Mouse (Mus musculus) cerebellum, adult 11-12 months (tissue): ENCODE data around the gene Olfr459.

Experiments used
- DNase-seq: peaks from one replicate; pipeline ENCODE4 v3.0.0; 2022

The Olfr459 gene

DNA sequence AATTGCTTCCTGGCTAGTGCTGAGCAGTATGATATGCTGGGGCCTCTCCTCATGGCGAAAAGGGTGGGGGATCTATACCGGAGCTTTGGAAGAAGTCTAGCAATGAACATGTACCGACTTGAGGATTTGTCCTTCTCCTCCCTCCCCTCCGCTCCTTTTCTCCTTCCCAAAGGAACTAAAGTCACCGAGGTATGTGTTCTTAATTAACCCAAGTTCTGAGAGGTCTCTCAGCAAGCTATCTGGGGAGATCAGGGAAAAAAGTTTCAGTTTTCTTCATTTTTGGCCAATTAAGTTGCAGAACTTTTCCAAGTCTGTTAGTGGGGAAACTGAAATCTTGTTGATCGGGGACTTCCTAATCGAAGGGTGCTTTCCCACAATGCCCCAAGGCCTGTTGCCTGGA, at the start of gene Olfr459:
TSS of gene Olfr459 (minus strand) at position 101 of the 400 bp plus-strand sequence.
- no peak for DNase-seq

DNA sequence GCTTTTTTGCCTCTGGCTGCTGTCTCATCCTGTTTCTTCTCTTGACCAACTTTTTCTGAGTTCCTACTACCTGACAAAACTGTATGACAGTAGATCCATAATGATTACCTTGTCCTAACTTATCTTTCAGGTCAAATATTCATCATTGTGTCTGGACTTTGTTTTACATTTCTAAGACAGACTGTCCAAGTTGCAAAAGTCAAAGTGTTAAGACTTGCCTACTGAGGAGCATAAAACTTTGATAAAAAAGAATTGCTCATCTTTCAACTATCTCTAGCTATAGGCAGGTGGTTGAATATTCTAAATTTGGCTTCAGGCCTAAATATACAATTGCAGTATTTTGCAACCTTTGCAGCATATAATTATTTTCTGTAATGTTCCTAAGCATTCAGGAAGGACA, 49.1 kb upstream of the Olfr459 start:
- DNase-seq: no peak

DNA sequence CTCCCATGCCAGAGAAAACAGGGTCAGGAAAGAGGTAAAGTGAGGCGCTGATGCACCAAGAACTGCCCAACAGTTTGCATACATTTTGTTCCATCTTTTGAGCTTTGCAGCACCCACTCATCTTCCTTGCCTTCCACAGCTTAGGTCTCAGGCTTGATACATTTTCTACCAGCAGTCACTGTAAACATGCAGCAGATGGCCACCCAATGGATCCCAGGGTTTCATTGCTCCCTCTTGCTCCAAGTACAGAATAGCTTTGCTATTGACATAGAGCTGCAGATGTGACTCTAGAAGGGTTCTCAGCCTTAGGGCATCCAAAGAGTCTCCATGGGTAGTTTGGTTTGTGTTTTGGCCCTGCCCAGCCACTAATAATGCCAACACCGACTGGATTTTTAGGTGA, 11.7 kb upstream of the Olfr459 start:
- DNase-seq: no peak

DNA sequence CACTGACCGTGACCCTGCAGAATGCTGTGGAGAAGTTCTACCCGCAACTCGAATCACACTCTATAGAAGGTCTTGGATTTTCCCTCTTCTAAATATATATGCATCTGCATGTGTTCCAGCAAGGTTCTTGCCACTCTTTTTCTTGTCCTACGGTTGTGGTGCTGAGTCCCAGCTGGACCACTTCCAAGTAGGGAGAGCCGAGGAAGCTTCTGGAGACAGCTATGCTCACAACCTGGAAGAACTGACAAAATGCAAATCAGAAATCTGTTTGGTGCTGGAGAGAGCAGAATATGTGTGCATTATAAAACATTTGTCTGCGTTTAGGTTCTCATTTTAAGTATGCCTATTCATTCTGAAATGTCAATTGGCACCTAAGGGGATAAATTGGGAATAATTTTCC, 744 bp upstream of the Olfr459 start:
- DNase-seq: no peak

DNA sequence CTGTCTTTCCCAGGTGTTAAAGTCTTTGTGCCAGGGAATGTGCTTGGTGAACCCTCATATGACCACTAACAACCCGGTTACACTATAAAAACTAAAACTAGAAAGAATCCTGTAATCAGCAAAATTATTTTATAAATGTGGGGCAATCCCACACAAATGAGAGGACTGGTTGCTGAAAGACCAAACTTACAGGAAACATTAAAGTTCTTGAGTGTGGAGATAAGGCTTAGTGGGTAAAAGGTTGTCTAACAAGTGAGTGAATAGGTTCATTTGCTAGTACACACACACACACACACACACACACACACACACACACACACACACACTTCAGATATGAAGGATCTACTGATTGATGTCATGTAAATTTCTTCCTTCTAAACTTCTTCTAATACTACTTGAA, 5.1 kb downstream of the Olfr459 start:
- DNase-seq: no peak

DNA sequence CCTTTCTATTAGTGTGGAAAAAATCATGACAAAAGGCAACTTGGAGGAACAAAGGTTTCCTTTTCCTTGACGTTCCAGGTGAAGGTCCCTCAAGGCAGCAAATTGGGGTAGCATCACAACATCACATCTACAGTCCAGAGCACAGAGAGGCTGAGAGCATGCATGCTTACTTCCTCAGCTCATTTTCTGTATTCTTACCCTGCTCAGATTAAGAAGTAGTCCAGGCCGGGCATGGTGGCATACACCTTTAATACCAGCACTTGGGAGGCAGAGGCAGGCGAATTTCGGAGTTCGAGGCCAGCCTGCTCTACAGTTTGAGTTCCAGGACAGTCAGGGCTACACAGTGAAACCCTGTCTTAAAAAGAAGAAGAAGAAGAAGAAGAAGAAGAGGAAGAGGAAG, 10.7 kb downstream of the Olfr459 start:
- DNase-seq: no peak

DNA sequence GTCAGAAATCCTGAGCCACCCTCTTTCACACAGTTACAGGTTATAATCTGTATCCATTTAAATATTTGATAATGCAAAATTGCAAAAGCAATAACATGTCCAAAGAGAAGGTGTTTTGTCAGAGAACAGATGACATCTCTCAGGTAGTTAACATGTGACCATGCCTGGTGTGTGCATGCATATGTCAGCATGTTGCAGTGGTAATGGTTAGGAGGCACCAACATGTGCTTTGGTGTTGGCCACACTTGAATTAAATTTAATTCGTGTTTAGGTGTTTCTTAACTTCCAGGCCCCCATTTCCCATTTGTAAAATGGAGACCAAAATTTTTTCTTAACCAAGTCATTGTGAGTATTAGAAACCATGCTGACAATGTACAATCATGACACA, 12.6 kb downstream of the Olfr459 start:
- DNase-seq: no peak

DNA sequence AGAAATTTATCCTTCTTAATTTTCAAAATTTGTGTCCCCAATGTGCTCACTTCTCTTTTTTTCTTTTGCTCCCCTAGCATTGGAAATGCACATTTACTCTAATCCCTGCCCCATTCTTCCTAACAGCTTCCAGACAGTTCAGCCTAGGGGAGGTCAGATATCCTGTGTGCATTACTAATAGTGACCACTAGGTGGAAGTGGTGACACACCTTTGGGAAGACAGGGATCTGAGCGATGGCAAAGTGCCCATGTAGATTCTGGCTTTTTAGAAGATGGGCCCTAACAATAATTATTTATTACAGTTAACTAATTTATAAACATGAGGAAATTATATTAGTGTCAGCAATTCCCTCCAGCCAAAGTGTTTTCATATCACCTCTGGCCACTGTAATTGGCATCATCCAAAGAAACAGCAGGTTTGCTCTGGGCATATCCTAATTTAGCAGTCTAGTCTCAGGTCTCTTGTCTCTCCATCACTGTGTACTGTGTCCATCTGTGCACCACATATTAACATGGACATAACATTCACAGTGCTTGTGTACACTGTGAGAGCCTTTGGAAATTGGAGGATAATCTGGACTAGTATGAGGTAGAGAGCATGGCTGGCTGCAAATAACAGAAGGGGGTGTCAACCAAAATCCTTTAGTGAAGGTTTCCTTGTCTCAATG, 13.1 kb downstream of the Olfr459 start:
- peak; percentile 12 for DNase-seq

DNA sequence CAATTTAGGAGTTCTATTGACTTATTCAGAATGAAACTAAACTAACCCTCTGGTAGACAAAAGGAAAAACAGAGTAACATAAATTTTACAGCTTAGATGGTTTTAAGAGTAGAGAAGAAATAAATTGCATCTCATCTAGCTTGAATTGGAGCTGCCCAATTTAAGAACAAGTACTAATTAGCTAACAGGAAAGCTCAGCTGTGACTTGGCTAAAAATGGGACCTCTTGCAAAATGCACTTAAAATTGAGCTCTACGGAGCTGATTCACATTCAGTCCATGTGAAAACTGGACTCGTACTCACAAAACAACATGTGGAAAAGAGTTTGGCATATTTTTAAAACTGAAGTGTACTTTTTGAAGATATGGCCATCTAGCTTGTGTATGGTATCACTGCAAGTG, 15.4 kb downstream of the Olfr459 start:
- DNase-seq: no peak

DNA sequence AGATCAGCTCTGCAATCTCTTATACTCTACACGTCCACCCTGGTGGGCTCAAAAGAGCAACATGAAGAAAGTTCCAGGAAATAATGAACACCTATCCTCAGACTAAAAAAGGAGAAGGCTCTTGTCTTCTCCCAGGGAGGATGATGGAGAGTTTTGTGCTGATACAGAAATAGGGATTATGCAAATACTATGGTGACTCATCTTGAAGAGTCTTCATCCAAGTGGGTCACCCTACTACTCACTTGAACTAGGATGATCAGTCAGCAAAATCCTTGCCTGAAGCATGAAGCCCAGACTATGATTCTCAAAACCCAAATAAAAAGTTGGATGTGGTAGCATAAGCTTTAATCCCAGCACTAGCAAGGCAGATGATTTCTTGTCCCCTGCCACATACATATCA, 16.6 kb downstream of the Olfr459 start:
- no peak for DNase-seq

DNA sequence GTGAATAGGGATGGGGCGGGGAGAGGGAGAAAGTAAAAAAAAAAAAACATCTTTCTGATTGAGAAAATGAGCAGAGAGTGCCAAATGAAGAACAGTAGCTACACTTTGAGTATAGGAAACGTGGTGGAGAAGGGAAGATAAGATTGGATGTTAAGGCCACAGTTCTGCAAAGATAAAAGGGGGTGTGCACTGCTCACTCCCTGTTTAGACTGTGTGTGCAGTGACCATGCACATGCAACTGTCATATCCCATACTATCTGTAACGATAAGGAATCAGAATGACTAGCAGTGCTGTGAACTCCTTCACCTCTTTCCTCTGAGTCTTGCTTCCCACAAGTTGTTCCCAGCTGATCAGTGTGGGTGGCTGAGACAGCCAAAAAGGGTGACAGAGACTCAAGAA, 17.8 kb downstream of the Olfr459 start:
- no peak for DNase-seq

DNA sequence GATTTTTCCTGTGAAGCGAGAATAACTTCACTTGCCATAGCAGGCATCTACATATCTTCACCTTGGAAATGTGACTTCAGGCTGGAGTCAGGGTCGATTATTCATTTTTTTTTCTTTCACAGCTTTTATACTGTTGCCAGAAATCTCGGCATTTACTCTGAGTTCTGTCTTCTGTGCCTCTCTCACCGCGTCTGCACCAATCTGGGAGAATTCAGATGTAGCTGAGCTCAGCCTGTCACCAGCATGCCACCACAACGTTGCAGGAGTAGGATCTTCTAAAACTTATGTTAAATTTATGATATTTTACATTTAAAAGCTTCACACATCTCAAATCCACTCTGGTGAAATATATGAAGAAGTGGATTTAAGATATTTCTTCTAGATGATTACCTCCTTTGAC, 20.4 kb downstream of the Olfr459 start:
- no peak for DNase-seq

DNA sequence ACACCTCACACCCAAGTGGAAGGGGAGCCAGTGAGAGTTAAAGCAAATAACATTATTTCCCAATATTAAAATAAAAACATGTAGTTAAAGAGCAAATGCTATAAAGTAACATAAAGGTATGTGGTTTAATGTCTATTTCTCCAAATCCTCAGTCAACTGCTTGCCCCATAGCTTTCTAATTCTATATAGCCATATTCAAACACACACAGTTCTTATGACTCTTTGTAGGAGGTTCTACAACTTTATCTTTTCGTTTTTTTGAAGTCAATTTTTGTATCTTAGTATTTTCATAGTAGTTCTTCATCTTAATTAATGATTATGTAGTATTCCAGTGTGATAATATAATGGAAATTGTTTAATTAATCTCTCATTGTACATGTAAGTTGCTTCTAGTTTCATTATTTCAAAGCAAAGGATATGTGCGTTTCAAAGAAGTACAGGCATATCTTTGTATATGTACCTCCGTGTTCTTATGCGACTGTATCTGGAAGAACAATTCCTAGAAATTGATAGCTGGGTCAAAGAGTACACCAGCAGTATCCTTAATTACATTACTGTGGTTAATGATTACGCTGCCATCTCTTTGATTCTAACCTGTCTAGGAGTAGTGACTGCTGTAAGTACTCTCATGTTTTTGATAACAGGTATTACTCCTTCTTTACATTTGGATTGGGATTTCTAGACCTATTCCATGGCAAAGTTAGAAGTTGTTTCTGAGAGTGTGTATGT, 30.1 kb downstream of the Olfr459 start:
- DNase-seq: no peak

DNA sequence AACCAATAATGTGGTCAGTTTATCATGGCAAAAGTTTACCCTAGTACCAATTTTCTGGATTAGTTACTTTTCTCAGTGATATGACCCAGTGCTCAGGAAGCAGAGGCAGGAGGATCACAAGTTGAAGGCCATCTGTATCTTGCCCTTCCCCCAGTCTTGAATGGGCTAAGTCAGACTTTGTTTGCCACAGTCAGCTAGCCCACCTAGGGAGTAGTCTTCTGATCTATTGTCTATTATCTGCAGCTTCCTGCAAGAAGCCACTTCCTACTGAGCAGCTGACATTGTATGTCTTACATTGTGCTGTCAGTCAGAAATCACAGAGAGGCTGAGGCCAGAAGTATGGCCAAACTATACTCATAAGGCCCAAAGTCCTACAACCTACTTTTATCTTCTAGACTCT, 33.9 kb downstream of the Olfr459 start:
- DNase-seq: no peak

DNA sequence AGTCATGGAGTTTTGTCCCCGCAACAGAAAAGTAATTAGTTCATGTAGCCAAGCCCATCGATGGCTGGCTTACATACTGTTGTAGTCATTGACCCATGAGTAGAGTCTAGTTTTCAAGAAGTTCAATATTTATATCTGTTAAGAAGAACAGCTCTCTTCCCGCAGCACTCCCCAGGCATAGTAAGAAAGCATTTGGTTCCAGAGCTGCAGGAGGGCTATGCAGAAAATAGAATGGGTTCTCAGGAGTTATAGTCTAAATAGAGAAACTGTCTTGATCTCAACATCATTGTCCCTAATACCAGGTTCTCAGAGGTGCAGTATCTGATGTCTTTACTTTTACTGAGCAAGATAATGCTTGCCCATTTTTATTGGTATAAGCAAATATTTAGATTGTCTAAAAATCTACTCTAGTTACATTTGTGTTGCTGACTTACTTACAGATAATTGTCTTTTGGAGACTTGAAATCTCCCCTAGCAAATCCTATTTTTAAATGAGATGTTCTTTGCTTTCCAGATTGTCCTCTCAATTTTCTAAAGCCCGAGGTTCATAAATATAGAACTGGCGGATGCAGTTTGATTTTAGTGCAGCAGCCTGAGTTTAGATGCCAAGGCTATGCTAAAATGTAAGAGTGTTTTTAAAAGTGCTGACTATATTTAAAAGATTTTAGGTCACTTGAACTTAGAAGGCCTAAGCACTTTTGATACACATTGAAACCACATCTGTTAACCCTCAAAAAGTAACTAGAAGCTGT, 40.1 kb downstream of the Olfr459 start:
- no peak for DNase-seq

DNA sequence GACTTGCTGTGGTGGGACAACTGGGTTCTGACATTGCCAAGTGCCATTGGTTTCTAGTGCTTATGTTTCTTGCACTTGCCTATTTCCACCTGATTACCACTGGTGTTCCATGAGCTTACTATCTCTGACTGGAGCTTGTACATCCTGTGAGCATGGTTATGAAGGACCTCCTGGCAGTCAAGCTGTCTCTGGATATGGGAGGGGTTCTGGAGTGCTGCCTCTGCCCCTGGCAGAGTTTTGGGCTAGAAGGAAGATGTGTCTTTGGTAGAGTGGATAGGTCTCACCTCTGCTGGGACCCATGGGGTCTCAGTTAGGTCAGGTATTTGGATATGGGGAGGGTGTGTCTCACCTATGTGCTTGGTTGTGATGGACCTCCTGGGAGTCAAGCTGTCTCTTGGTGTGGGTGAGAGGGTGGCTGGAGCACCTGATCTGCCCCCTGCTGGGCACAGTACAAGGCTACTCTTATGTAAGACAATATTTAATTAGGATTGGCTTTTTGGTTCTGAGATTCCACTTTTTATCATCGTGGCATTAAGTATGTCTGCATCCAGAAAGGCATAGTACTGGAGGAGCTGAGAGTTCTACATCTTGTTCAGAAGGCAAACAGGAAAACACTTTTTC, 46.9 kb downstream of the Olfr459 start:
- no peak for DNase-seq

DNA sequence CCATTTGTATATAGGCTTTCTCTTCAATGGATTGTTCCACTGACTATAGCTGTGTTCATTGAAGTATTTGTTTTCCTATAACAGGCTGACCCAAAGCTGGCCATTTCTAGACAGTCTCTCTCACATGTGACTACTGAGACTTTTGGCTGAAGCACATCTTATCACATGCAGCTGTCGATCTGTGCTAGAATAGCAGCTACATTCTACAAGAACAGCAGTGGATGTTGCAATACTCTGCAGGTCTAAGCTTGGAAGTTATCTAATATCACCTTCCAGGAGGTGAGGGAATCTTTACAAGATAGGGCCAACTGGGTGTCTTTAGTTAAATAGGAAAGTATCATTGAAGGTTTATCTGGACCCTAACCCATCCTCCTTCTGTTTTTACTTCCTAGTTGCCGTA, 53.5 kb downstream of the Olfr459 start:
- no peak for DNase-seq
